In the genomic region with DNA sequence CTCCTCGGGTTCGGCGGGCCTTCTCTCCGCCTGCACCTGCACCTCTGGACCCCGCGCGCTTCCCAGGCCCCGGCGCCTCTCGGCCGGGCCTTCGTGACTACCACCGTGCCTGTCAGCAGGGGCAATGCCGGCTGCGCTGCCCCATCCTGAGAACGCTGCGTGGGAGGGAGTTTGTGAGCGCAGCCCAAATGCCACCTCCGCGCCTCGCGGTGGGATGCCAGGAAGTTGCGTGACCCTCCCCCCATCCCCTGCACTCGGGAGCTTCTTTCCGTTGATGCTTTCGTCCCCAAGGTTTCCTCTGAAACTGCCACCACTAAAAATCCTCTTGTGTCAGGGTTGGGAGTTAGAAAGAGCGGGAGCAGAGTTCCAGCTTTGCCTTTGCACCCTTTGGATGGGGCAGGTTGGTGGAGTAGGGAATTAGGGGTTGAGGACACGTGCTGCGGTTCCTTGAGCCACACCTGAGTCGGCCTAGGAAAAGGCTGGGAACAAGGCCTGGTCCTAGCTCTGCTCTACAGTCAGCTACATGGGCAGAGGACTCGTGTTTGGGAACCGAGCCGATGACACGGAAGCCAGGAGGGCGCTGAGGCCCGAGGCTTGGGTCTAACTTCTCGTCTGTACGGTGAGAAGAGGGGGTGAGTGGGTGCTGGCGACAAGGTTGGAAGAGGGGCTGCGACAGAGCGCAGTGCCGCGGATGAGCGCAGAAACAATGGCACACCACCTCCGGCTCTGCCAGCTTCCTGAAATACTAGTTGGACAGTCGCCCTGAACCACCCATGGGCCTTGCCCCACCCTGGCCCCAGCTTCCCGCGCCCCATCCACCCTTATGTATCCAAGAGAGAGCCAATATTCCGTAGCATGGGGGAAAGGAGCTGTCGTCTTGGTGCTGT, we compare ENCODE assay signal across 8 mouse cellular contexts. TPM values are rescaled to one million over a fixed set of nuclear protein-coding genes. Genes with fewer than 3 reads are reported as not detected.
DNase-seq lines count a peak whose midpoint lies in the region; ATAC-seq and TF ChIP-seq lines count a peak whose summit lies in the region.

No protein-coding gene starts in this region.

- no peak for TF ChIP-seq CTCF in heart, postnatal 0 days (IDR thresholded peaks at IDR 0.05; ENCODE audit: low read depth)

- H3K9ac ChIP-seq in heart, postnatal 0 days (replicated peaks; ENCODE audit: low read depth, low read length) = no peak overlapping the region
- peak overlapping the region; percentile 42 for H3K9ac ChIP-seq in hindbrain, embryonic 15.5 days
- H3K9ac ChIP-seq in midbrain, embryonic 14.5 days (replicated peaks; ENCODE audit: low read length) = peak overlapping the region; percentile 54

- peak overlapping the region; percentile 41 for H3K4me3 ChIP-seq in heart, postnatal 0 days (ENCODE audit: low read depth, low read length)
- H3K4me3 ChIP-seq in hindbrain, embryonic 15.5 days = peak overlapping the region; percentile 46
- H3K4me3 ChIP-seq in midbrain, embryonic 14.5 days (replicated peaks; ENCODE audit: low read depth, low read length) = peak overlapping the region; percentile 57

- 2% methylated on average over 50 of the region's 50 CpGs for WGBS in heart, postnatal 0 days
- under 1% methylated on average over 50 of the region's 50 CpGs for WGBS in hindbrain, embryonic 15.5 days
- 1% methylated on average over 50 of the region's 50 CpGs for WGBS in midbrain, embryonic 14.5 days

- no peaks in the 10 kb centered on the region for H3K36me3 ChIP-seq in heart, postnatal 0 days (replicated peaks; ENCODE audit: control insufficient read depth, insufficient read depth, low read length)
- no peaks in the 10 kb centered on the region for H3K36me3 ChIP-seq in hindbrain, embryonic 15.5 days
- H3K36me3 ChIP-seq in midbrain, embryonic 14.5 days (ENCODE audit: control insufficient read depth, insufficient read depth, low read length) = no peaks in the 10 kb centered on the region

- intact Hi-C loops in heart, postnatal 25 days (cut with DNase I) = loop anchor here (2.0 to 10.0 kb wide), 4 partner anchors 676 to 834 kb away; no protein-coding TSS in a partner anchor
- intact Hi-C loops in heart, postnatal 36 days (cut with DNase I) = loop anchor here (5.0 kb wide), 1 partner anchor 673 kb away; no protein-coding TSS in a partner anchor

- H3K9me3 ChIP-seq in heart, postnatal 0 days (replicated peaks; ENCODE audit: control insufficient read depth, low read length) = no peaks in the 10 kb centered on the region
- H3K9me3 ChIP-seq in hindbrain, embryonic 15.5 days = no peaks in the 10 kb centered on the region
- no peaks in the 10 kb centered on the region for H3K9me3 ChIP-seq in midbrain, embryonic 14.5 days (ENCODE audit: control insufficient read depth, low read length)

- peaks cover 93% of the 10 kb centered on the region for H3K27me3 ChIP-seq in heart, postnatal 0 days (ENCODE audit: control insufficient read depth, insufficient read depth, low read length)
- peaks cover 46% of the 10 kb centered on the region for H3K27me3 ChIP-seq in hindbrain, embryonic 15.5 days
- peaks cover 12% of the 10 kb centered on the region; the same call in 1 of the 2 replicates for H3K27me3 ChIP-seq in midbrain, embryonic 14.5 days (ENCODE audit: control insufficient read depth, insufficient read depth, low read length)

- no peak for DNase-seq in heart, postnatal 0 days (ENCODE audit: low spot score)
- DNase-seq in heart, postnatal 25 days (ENCODE audit: low spot score) = no peak
- peak; percentile 62 for DNase-seq in midbrain, embryonic 14.5 days
- no peak for DNase-seq in right cerebral cortex, adult 2 months (ENCODE audit: low spot score in 2 of 2)
- DNase-seq in left cerebral cortex, adult 8-10 months (ENCODE audit: low spot score in 2 of 2) = no peak
- no peak for DNase-seq in heart, postnatal 36 days

- H3K4me2 ChIP-seq in heart, postnatal 0 days (ENCODE audit: low read depth, low read length) = peak overlapping the region; percentile 54
- peak overlapping the region; percentile 62 for H3K4me2 ChIP-seq in hindbrain, embryonic 15.5 days
- H3K4me2 ChIP-seq in midbrain, embryonic 14.5 days (ENCODE audit: low read length) = peak overlapping the region; percentile 71

- H3K27ac ChIP-seq in heart, postnatal 0 days (ENCODE audit: low read depth) = no peak overlapping the region
- H3K27ac ChIP-seq in hindbrain, embryonic 15.5 days (replicated peaks) = peak overlapping the region; percentile 83
- H3K27ac ChIP-seq in midbrain, embryonic 14.5 days (replicated peaks; ENCODE audit: low read depth, low read length) = peak overlapping the region; percentile 85

- ATAC-seq in heart, postnatal 0 days (ENCODE audit: insufficient read depth, low read depth) = no peak
- 0 out of 2 replicates have a peak, but pooled peaks have one; percentile 3 for ATAC-seq in common myeloid progenitor, adult 5-6 weeks (replicated peaks; ENCODE audit: low read depth, poor library complexity, severe bottlenecking)
- ATAC-seq in hindbrain, embryonic 15.5 days (ENCODE audit: low FRiP score, low read depth) = peak; percentile 82
- ATAC-seq in midbrain, embryonic 14.5 days (ENCODE audit: low FRiP score, low TSS enrichment) = peak; percentile 53

- H3K4me1 ChIP-seq in heart, postnatal 0 days (ENCODE audit: control insufficient read depth, insufficient read depth) = peaks cover 5% of the 10 kb centered on the region; the same call in 1 of the 2 replicates
- H3K4me1 ChIP-seq in hindbrain, embryonic 15.5 days (replicated peaks) = peaks cover 31% of the 10 kb centered on the region
- H3K4me1 ChIP-seq in midbrain, embryonic 14.5 days (ENCODE audit: control insufficient read depth, insufficient read depth, low read length) = peaks cover 13% of the 10 kb centered on the region

- no peak for TF ChIP-seq EP300 in heart, postnatal 0 days (IDR thresholded peaks at IDR 0.05; ENCODE audit: low read depth)

RNA-seq across cellular contexts. Expression of a gene that starts 1.1 kb away (rescaled TPM):
- total RNA-seq in heart, postnatal 0 days (2014; rRNA removed; ENCODE audit: low replicate concordance) = 1.1 TPM in 1 of 2 replicates, not detected in the other
- 0.11 TPM in 1 of 2 replicates, not detected in the other for polyA plus RNA-seq in heart, postnatal 0 days (2015; fragmentation: Nextera tagmentation; extraction: Ambion mirVana)
- total RNA-seq in heart, postnatal 25 days (2021) = not detected
- not detected in 2 replicates for total RNA-seq in common myeloid progenitor, adult 5-6 weeks (2017)
- polyA plus RNA-seq in hindbrain, embryonic 15.5 days (2015; fragmentation: Nextera tagmentation; extraction: Ambion mirVana) = 18.3 and 19.2 TPM in 2 replicates
- polyA plus RNA-seq in midbrain, embryonic 14.5 days (2014; fragmentation: Nextera tagmentation; extraction: Ambion mirVana) = 16.8 and 22.4 TPM in 2 replicates
- total RNA-seq in left cerebral cortex, adult 8-10 months (2022) = 10 to 100 TPM; 37.0 to 44.0 (median 39.2) TPM
- under 1 TPM in 1 of 2 experiments, not detected in 1; 0.16 TPM for total RNA-seq in heart, postnatal 36 days (2021)

Comparison
In these comparisons a context has a peak if more than half of its experiments do, and no peak if none do; other contexts are left out.
1. RNA of a gene that starts 1.1 kb away (total RNA-seq): 37.0 to 44.0 TPM in left cerebral cortex, adult 8-10 months; 0.16 TPM in heart, postnatal 36 days, not detected in heart, postnatal 25 days, 1.1 TPM in heart, postnatal 0 days and not detected in common myeloid progenitor, adult 5-6 weeks; every median in the first group is over 10 times any median in the second.
2. Peak in every context shown above with its lines, with median percentiles within 50 percentile points of each other: H3K4me2 ChIP-seq and H3K4me3 ChIP-seq.